Mouse (Mus musculus): ENCODE measurements at regions not wholly inside any gene's neighbourhood (a gene's known extent, or its start where the extent isn't known, plus 50 kb on each side); places are given as distances from the start of the nearest gene placed in this dataset.

DNA sequence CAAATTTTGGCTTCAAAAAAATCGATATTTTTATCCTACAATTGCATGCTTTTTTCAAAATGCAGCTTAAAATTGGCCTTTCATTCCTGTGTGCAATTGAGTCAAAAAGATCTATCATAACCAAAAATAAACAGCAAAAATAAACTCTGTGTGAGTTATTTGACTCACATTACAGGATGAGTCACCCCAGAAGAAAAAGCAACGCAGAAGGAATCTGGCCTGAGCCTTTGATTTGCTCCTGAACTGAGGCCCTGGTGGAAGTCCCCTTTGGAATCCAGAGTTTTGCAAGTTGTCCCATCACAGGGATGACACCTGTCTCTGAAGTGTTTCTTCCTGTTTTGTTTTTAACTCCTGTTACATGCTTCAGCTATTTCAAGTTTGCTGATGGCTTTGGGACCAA, 429.2 kb upstream of the Clnk start:
- 85% methylated on average over 2 of the region's 2 CpGs for whole genome bisulfite sequencing
- no peak overlapping the region for H3K4me2 ChIP-seq (replicated peaks)
- no peak for ATAC-seq (ENCODE audit: low FRiP score)

DNA sequence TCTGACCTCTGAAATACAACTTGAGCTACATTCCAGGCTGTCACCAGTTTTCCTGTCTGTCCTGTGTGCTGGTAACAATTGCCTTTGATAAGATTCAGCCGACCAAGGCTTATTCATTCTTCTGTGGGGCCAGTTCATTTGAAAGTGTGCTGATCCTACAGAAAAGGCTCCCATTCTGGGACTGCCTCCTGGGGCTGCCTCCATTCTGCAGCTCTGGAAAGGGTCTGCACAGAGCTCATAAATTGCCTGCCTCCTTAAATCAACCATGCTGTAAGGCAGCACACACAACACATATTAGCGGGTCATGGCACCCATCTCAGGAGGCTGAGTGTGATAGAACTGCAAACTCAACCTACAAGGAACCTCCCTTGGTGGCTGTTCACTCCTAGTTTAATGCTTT, 416.2 kb upstream of the Clnk start:
- H3K36me3 ChIP-seq (replicated peaks; ENCODE audit: control insufficient read depth, insufficient read depth) = no peaks in the 10 kb centered on the region
- no peak for DNase-seq (ENCODE audit: low spot score)
- no peak for ATAC-seq (ENCODE audit: low FRiP score)
- no peak overlapping the region for H3K27ac ChIP-seq
- H3K27me3 ChIP-seq (ENCODE audit: control insufficient read depth, insufficient read depth, low read length) = no peaks in the 10 kb centered on the region
- H3K9ac ChIP-seq = no peak overlapping the region
- H3K4me1 ChIP-seq (replicated peaks; ENCODE audit: control insufficient read depth, insufficient read depth, low read length) = no peaks in the 10 kb centered on the region
- no peak overlapping the region for H3K4me2 ChIP-seq (replicated peaks)
- H3K9me3 ChIP-seq (ENCODE audit: control insufficient read depth, low read length) = no peaks in the 10 kb centered on the region
- 13% methylated on average over 2 of the region's 2 CpGs for WGBS
- H3K4me3 ChIP-seq (replicated peaks; ENCODE audit: low read length) = no peak overlapping the region

More for the DNA sequence above, 429.2 kb upstream of the Clnk start:
- no peak for DNase-seq (ENCODE audit: low spot score)
- Histone ChIP-seq H3K4me1 (replicated peaks; ENCODE audit: control insufficient read depth, insufficient read depth, low read length) (no peaks in the 10 kb centered on the region), H3K9me3 (ENCODE audit: control insufficient read depth, low read length) (peaks cover 6% of the 10 kb centered on the region; the same call in 1 of the 2 replicates), H3K36me3 (replicated peaks; ENCODE audit: control insufficient read depth, insufficient read depth) (no peaks in the 10 kb centered on the region), H3K27me3 (ENCODE audit: control insufficient read depth, insufficient read depth, low read length) (no peaks in the 10 kb centered on the region), H3K4me3 (replicated peaks; ENCODE audit: low read length) (no peak overlapping the region), H3K27ac (no peak overlapping the region), H3K9ac (no peak overlapping the region)

GRCm38 (mm10) chr5:39281021-39281420, 404.4 kb upstream of the Clnk start:
- Histone ChIP-seq H3K27ac (no peak overlapping the region), H3K4me2 (replicated peaks) (no peak overlapping the region), H3K9ac (no peak overlapping the region), H3K4me3 (replicated peaks; ENCODE audit: low read length) (no peak overlapping the region), H3K36me3 (replicated peaks; ENCODE audit: control insufficient read depth, insufficient read depth) (no peaks in the 10 kb centered on the region), H3K27me3 (ENCODE audit: control insufficient read depth, insufficient read depth, low read length) (no peaks in the 10 kb centered on the region), H3K9me3 (ENCODE audit: control insufficient read depth, low read length) (no peaks in the 10 kb centered on the region), H3K4me1 (replicated peaks; ENCODE audit: control insufficient read depth, insufficient read depth, low read length) (no peaks in the 10 kb centered on the region)
- 93% methylated on average over 2 of the region's 2 CpGs for WGBS
- ATAC-seq (ENCODE audit: low FRiP score) (no peak), DNase-seq (ENCODE audit: low spot score) (no peak)

- Histone ChIP-seq H3K36me3 (replicated peaks; ENCODE audit: control insufficient read depth, insufficient read depth) (no peaks in the 10 kb centered on the region), H3K27ac (no peak overlapping the region), H3K9ac (no peak overlapping the region), H3K27me3 (ENCODE audit: control insufficient read depth, insufficient read depth, low read length) (no peaks in the 10 kb centered on the region), H3K9me3 (ENCODE audit: control insufficient read depth, low read length) (no peaks in the 10 kb centered on the region), H3K4me3 (replicated peaks; ENCODE audit: low read length) (no peak overlapping the region), H3K4me2 (replicated peaks) (no peak overlapping the region), H3K4me1 (replicated peaks; ENCODE audit: control insufficient read depth, insufficient read depth, low read length) (no peaks in the 10 kb centered on the region)
- no peak for ATAC-seq (ENCODE audit: low FRiP score)
- DNase-seq (ENCODE audit: low spot score) = no peak
- WGBS = 75% methylated on average over 4 of the region's 4 CpGs
Observed at GRCm38 (mm10) chr5:39273710-39274385, 397.2 kb upstream of the Clnk start.

GRCm38 (mm10) chr5:39267106-39267505, 390.5 kb upstream of the Clnk start:
- no peak overlapping the region for H3K4me2 ChIP-seq (replicated peaks)
- 97% methylated on average over 1 of the region's 1 CpGs for WGBS
- no peak overlapping the region for H3K27ac ChIP-seq
- H3K9me3 ChIP-seq (ENCODE audit: control insufficient read depth, low read length) = no peaks in the 10 kb centered on the region
- H3K4me1 ChIP-seq (replicated peaks; ENCODE audit: control insufficient read depth, insufficient read depth, low read length) = no peaks in the 10 kb centered on the region
- DNase-seq (ENCODE audit: low spot score) (no peak), ATAC-seq (ENCODE audit: low FRiP score) (no peak)
- H3K27me3 ChIP-seq (ENCODE audit: control insufficient read depth, insufficient read depth, low read length) = no peaks in the 10 kb centered on the region
- no peak overlapping the region for H3K9ac ChIP-seq
- H3K36me3 ChIP-seq (replicated peaks; ENCODE audit: control insufficient read depth, insufficient read depth) = no peaks in the 10 kb centered on the region
- H3K4me3 ChIP-seq (replicated peaks; ENCODE audit: low read length) = no peak overlapping the region

DNA sequence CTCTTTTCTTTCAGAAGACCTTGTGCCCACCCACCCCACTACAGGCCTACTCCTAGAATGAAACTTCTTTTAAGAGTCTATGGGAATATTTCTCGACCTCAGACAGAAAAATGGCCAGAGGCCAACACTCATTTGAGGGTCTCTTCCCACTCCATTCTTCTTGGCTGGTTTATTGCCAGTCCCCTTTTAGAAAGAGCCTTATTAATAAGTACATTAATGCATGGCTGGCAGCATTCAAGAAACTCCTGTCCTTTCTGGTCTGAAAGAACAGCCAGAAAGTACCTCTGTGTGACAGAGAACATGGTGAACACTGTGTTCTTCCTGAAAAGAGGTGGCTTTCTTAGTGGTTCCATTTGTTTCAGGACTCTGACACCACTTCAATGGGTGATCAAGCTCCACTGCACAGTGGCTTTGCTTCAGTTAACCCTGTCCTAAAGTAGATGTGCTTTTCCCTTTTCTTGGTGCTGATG, 384.1 kb upstream of the Clnk start:
- no peak overlapping the region for H3K4me3 ChIP-seq (replicated peaks; ENCODE audit: low read length)
- WGBS = 36% methylated on average over 1 of the region's 1 CpGs
- no peaks in the 10 kb centered on the region for H3K27me3 ChIP-seq (ENCODE audit: control insufficient read depth, insufficient read depth, low read length)
- H3K4me1 ChIP-seq (replicated peaks; ENCODE audit: control insufficient read depth, insufficient read depth, low read length) = no peaks in the 10 kb centered on the region
- H3K9ac ChIP-seq = no peak overlapping the region
- no peak for DNase-seq (ENCODE audit: low spot score)
- no peaks in the 10 kb centered on the region for H3K9me3 ChIP-seq (ENCODE audit: control insufficient read depth, low read length)
- no peaks in the 10 kb centered on the region for H3K36me3 ChIP-seq (replicated peaks; ENCODE audit: control insufficient read depth, insufficient read depth)
- ATAC-seq (ENCODE audit: low FRiP score) = peak; percentile 62; the same call in 1 of the 2 replicates
- no peak overlapping the region for H3K27ac ChIP-seq
- H3K4me2 ChIP-seq (replicated peaks) = no peak overlapping the region

GRCm38 (mm10) chr5:39257745-39258144, 381.1 kb upstream of the Clnk start:
- no peaks in the 10 kb centered on the region for H3K27me3 ChIP-seq (ENCODE audit: control insufficient read depth, insufficient read depth, low read length)
- DNase-seq (ENCODE audit: low spot score) (no peak), ATAC-seq (ENCODE audit: low FRiP score) (no peak)
- 91% methylated on average over 2 of the region's 2 CpGs for WGBS
- H3K4me1 ChIP-seq (replicated peaks; ENCODE audit: control insufficient read depth, insufficient read depth, low read length) = no peaks in the 10 kb centered on the region
- H3K4me2 ChIP-seq (replicated peaks) = no peak overlapping the region
- no peak overlapping the region for H3K4me3 ChIP-seq (replicated peaks; ENCODE audit: low read length)
- H3K36me3 ChIP-seq (replicated peaks; ENCODE audit: control insufficient read depth, insufficient read depth) = no peaks in the 10 kb centered on the region
- no peak overlapping the region for H3K27ac ChIP-seq
- no peak overlapping the region for H3K9ac ChIP-seq
- no peaks in the 10 kb centered on the region for H3K9me3 ChIP-seq (ENCODE audit: control insufficient read depth, low read length)

DNA sequence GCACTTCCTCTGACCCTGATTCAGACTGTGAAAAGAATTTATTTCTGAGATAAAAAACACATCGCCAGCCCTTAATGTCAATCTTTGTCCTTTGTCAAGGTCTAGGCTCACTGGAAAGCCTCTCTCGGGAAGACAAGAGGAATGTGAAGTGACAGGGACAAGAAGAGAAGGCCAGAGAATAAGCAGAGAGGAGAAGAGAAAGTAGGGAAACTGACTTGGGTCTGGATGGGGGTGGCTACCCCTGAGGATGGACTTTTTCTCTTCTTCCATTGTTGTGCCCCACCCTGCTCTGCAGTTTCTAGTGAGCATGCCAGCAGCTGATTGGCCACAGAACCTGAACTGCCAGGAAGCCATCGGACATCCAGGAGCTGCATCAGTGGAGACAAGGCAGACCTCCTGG, 375.6 kb upstream of the Clnk start:
- Histone ChIP-seq H3K4me2 (replicated peaks) (no peak overlapping the region), H3K9ac (no peak overlapping the region), H3K4me3 (replicated peaks; ENCODE audit: low read length) (no peak overlapping the region), H3K27me3 (ENCODE audit: control insufficient read depth, insufficient read depth, low read length) (no peaks in the 10 kb centered on the region), H3K4me1 (replicated peaks; ENCODE audit: control insufficient read depth, insufficient read depth, low read length) (no peaks in the 10 kb centered on the region), H3K9me3 (ENCODE audit: control insufficient read depth, low read length) (no peaks in the 10 kb centered on the region), H3K36me3 (replicated peaks; ENCODE audit: control insufficient read depth, insufficient read depth) (no peaks in the 10 kb centered on the region), H3K27ac (no peak overlapping the region)
- 53% methylated on average over 3 of the region's 3 CpGs for WGBS
- DNase-seq (ENCODE audit: low spot score) (no peak), ATAC-seq (ENCODE audit: low FRiP score) (no peak)

DNA sequence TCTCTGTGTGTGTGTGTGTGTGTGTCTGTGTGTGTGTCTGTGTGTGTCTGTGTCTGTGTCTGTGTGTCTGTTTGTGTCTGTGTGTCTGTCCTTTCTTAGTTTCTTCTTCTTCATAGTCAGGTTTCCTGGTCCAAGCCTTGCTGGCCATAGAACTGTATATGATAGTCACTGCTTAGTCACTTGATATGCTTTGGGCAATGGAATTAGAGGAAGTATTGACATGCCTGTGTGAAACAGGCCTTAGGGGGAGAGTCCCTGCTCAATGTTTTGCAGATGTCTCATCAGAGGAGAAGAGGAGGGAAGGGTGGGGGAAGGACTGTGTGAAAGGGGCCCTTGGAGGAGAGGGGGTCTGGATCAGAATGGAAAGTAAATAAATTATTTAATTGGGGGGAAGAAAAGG, 374.4 kb upstream of the Clnk start:
- Histone ChIP-seq H3K27me3 (ENCODE audit: control insufficient read depth, insufficient read depth, low read length) (no peaks in the 10 kb centered on the region), H3K36me3 (replicated peaks; ENCODE audit: control insufficient read depth, insufficient read depth) (no peaks in the 10 kb centered on the region), H3K4me1 (replicated peaks; ENCODE audit: control insufficient read depth, insufficient read depth, low read length) (no peaks in the 10 kb centered on the region), H3K9ac (no peak overlapping the region), H3K4me3 (replicated peaks; ENCODE audit: low read length) (no peak overlapping the region), H3K9me3 (ENCODE audit: control insufficient read depth, low read length) (no peaks in the 10 kb centered on the region), H3K4me2 (replicated peaks) (no peak overlapping the region), H3K27ac (no peak overlapping the region)
- DNase-seq (ENCODE audit: low spot score) = no peak
- ATAC-seq (ENCODE audit: low FRiP score) = no peak

- Histone ChIP-seq H3K27me3 (ENCODE audit: control insufficient read depth, insufficient read depth, low read length) (no peaks in the 10 kb centered on the region), H3K36me3 (replicated peaks; ENCODE audit: control insufficient read depth, insufficient read depth) (no peaks in the 10 kb centered on the region), H3K4me1 (replicated peaks; ENCODE audit: control insufficient read depth, insufficient read depth, low read length) (no peaks in the 10 kb centered on the region), H3K27ac (no peak overlapping the region), H3K4me2 (replicated peaks) (no peak overlapping the region), H3K9me3 (ENCODE audit: control insufficient read depth, low read length) (no peaks in the 10 kb centered on the region), H3K9ac (no peak overlapping the region), H3K4me3 (replicated peaks; ENCODE audit: low read length) (no peak overlapping the region)
- no peak for ATAC-seq (ENCODE audit: low FRiP score)
- 79% methylated on average over 5 of the region's 5 CpGs for WGBS
- no peak for DNase-seq (ENCODE audit: low spot score)
Observed at GRCm38 (mm10) chr5:39219698-39220097, 343.1 kb upstream of the Clnk start.
